Mouse (Mus musculus): ENCODE measurements around the gene Gm17334.

DNA sequence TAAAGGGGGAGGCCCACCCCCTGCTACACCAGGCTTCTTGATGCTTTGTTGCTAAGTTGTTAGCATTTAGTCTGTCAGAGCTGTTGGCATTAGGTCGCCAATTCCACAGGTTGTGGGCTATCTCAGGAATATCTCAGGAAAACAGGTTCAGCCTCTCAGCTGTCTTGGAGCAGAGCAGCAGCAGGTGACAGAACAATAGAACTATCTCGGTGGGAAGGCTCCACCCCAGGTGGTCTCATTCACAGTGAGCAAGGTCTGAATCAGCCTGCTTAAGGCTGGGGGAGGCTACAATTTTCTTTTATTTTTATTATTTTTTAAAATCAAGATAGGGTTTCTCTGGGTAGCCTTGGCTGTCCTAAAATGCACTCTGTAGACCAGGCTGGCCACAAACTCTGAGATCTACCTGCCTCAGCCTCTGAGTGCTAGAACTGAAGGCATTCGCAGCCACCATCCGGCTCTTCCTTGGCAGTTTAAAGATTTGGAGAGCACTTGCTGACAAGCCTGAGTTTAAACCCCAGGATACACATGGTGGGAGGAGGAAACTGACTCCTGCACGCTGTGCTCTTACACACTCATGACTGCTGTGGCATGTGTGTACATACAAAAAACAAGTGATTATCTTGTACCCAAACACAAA is 23.2 kb downstream of the Gm17334 start:
- TF ChIP-seq CTCF (IDR thresholded peaks at IDR 0.05; ENCODE audit: insufficient read depth, low read length) (no peak), POLR2A (IDR thresholded peaks at IDR 0.05; ENCODE audit: borderline replicate concordance, extremely low read depth, low read depth, low read length) (no peak)

All from lung, adult 2 months (tissue).